Mouse (Mus musculus) limb, embryonic 11.5 days (tissue): ENCODE measurements around the gene Uba7. TPM values are rescaled to one million over a fixed set of nuclear protein-coding genes. Genes with fewer than 3 reads are reported as not detected.

ENCODE experiments used
- ATAC-seq: fragments of 200-750 bp; cut with Nextera tagmentation; 2 replicates; pipeline ENCODE4 v1.8.0; 2017; ENCODE audit warnings: low read depth; ENCODE audit not compliant: insufficient number of reproducible peaks, low FRiP score, low TSS enrichment
- DNase-seq: peaks from one replicate; pipeline ENCODE4 v3.0.0-alpha.2; 2015; ENCODE audit warnings: low spot score
- H3K27ac ChIP-seq: fragments of 300-500 bp; sonication (generic); replicated peaks from 2 replicates; pipeline ENCODE4 v1.5.1; 2014; ENCODE audit warnings: low read depth, mild to moderate bottlenecking, low read length
- H3K27me3 ChIP-seq: fragments of 300-500 bp; sonication (generic); 2 replicates; pipeline ENCODE4 v1.6.1; 2014; ENCODE audit warnings: mild to moderate bottlenecking, low read length, mixed read lengths; ENCODE audit not compliant: control insufficient read depth, insufficient read depth
- H3K36me3 ChIP-seq: fragments of 300-500 bp; sonication (generic); 2 replicates; pipeline ENCODE4 v1.6.1; 2014; ENCODE audit warnings: mild to moderate bottlenecking, low read length, moderate library complexity, mixed read lengths; ENCODE audit not compliant: control insufficient read depth, insufficient read depth
- H3K4me1 ChIP-seq: fragments of 300-500 bp; sonication (generic); 2 replicates; pipeline ENCODE4 v1.6.1; 2014; ENCODE audit warnings: low read length, mixed read lengths; ENCODE audit not compliant: control insufficient read depth, insufficient read depth
- H3K4me2 ChIP-seq: fragments of 300-500 bp; sonication (generic); 2 replicates; pipeline ENCODE4 v1.6.1; 2014; ENCODE audit warnings: low read depth, mild to moderate bottlenecking, moderate library complexity; ENCODE audit not compliant: severe bottlenecking
- H3K4me3 ChIP-seq: fragments of 300-500 bp; sonication (generic); 2 replicates; pipeline ENCODE4 v1.5.1; 2014; ENCODE audit warnings: low read depth, low read length
- H3K9ac ChIP-seq: fragments of 300-500 bp; sonication (generic); 2 replicates; pipeline ENCODE4 v1.6.1; 2014; ENCODE audit warnings: mild to moderate bottlenecking, low read length
- H3K9me3 ChIP-seq: fragments of 300-500 bp; sonication (generic); 2 replicates; pipeline ENCODE4 v1.6.1; 2016; ENCODE audit warnings: low read length; ENCODE audit not compliant: control insufficient read depth
- WGBS: fragments of 180-500 bp; shearing (Covaris S2); extraction: QIAGEN DNeasy Blood & Tissue Kit; methylation state at CpG from one replicate; pipeline ENCODE4 v1.1.7; 2014; 5-methylcytosine and 5-hydroxymethylcytosine counted together
- polyA plus RNA-seq: library from polyadenylated mRNA; unstranded; fragments of >200 nt; fragmentation: Nextera tagmentation; extraction: Ambion mirVana; gene quantifications from 2 replicates; pipeline ENCODE4 v1.2.1, GENCODE M21; 2014

Gene Uba7
- polyA plus RNA-seq, 1 experiment from 2014 or later = 23.4 TPM

DNA sequence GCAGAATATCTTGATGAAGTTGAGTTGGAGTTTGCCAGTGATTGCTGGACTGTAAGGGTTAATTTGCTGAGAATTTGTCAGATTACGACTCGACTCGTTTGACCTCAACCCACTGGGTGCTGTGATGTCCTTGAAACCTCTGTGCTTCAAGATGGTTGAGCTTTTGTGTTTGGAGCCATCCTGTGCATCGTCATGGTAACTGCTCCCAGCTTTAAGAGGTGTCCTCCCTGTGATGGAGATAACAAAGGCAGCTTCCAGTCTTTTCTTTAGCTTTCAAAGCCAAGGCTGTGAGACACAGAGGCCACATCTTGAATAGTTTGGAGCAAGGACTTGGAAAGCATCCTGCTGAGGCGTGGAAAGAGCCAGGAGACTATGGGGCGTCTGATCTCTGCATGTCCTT, 18.2 kb upstream of the Uba7 start:
- H3K36me3 ChIP-seq = peaks cover 5% of the 10 kb centered on the region; the same call in 1 of the 2 replicates
- 63% methylated on average over 6 of the region's 6 CpGs for WGBS
- ATAC-seq = no peak

DNA sequence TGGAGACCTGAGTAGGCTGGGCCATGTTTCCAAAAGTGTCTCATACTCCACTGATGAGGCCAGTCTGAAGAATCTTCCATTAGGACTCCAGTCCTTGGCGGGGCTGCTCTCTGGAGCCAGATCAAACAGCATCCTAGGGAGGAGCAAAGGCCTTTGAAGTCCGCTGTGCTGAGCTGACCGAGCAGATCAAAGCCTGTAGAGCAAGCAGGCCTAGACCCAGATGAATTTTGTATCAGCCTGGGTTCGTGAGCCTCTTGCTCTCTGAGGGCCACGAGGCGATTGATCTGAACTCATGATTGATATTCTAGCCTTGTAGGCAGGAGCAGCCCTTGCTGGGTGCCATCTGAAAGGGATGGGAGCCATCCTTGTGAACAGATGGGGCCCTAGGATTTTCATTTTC, 15.4 kb upstream of the Uba7 start:
- Histone ChIP-seq H3K4me2 (no peak overlapping the region), H3K4me3 (no peak overlapping the region), H3K27ac (no peak overlapping the region), H3K27me3 (no peaks in the 10 kb centered on the region), H3K9ac (no peak overlapping the region), H3K9me3 (no peaks in the 10 kb centered on the region), H3K4me1 (no peaks in the 10 kb centered on the region), H3K36me3 (peaks cover 5% of the 10 kb centered on the region)
- WGBS = 17% methylated on average over 6 of the region's 6 CpGs
- DNase-seq (no peak), ATAC-seq (no peak)

More for the DNA sequence above, 18.2 kb upstream of the Uba7 start:
- H3K4me2 ChIP-seq = no peak overlapping the region
- no peak overlapping the region for H3K9ac ChIP-seq
- H3K4me3 ChIP-seq = no peak overlapping the region
- no peaks in the 10 kb centered on the region for H3K27me3 ChIP-seq
- no peak overlapping the region for H3K27ac ChIP-seq
- no peak for DNase-seq
- no peaks in the 10 kb centered on the region for H3K9me3 ChIP-seq
- no peaks in the 10 kb centered on the region for H3K4me1 ChIP-seq

DNA sequence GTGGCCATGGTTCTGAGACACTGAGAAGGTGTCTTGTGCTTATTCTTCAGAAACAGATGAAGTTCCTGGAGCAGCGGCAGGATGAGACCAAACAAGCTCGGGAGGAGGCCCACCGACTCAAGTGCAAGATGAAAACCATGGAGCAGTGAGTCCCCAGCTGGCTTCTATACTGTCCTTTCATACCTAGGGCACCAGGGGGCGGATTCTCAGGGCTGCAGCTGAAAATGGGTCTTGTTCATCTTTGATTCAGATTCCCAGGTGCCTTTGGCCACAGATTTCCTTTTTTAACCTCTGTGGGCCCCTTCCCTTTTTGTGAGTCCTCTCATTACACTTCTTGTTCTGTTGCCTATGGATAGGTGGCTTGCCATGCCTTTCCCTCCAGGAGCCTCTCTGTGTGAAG, 14.4 kb upstream of the Uba7 start:
- H3K27ac ChIP-seq = no peak overlapping the region
- H3K27me3 ChIP-seq = no peaks in the 10 kb centered on the region
- H3K9me3 ChIP-seq = no peaks in the 10 kb centered on the region
- WGBS = 79% methylated on average over 4 of the region's 4 CpGs
- no peaks in the 10 kb centered on the region for H3K4me1 ChIP-seq
- no peak overlapping the region for H3K4me3 ChIP-seq
- DNase-seq (no peak), ATAC-seq (no peak)
- no peak overlapping the region for H3K4me2 ChIP-seq
- peaks cover 5% of the 10 kb centered on the region for H3K36me3 ChIP-seq
- no peak overlapping the region for H3K9ac ChIP-seq

DNA sequence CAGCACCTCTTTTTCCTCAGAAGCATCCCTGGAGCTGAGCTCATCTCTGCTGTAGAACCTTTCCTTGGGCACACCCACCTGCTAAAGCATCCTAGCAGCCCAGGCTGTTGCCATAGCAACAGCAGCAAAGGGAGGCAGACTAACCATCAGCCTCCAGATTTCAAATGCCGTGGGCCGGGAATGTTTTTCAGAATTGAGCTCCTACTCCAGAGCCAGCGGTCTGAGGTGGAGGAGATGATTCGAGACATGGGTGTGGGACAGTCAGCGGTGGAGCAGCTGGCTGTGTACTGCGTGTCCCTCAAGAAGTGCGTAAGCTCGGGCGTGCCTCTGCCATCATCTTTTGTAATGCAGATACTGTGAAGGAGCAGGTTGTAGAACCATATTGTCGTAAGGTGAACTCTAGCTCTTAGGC, 13.9 kb upstream of the Uba7 start:
- DNase-seq (no peak), ATAC-seq (no peak)
- 87% methylated on average over 10 of the region's 10 CpGs for WGBS
- peaks cover 5% of the 10 kb centered on the region for H3K36me3 ChIP-seq
- no peak overlapping the region for H3K4me2 ChIP-seq
- no peaks in the 10 kb centered on the region for H3K9me3 ChIP-seq
- H3K4me1 ChIP-seq = no peaks in the 10 kb centered on the region
- no peak overlapping the region for H3K4me3 ChIP-seq
- no peaks in the 10 kb centered on the region for H3K27me3 ChIP-seq
- no peak overlapping the region for H3K9ac ChIP-seq
- H3K27ac ChIP-seq = no peak overlapping the region

DNA sequence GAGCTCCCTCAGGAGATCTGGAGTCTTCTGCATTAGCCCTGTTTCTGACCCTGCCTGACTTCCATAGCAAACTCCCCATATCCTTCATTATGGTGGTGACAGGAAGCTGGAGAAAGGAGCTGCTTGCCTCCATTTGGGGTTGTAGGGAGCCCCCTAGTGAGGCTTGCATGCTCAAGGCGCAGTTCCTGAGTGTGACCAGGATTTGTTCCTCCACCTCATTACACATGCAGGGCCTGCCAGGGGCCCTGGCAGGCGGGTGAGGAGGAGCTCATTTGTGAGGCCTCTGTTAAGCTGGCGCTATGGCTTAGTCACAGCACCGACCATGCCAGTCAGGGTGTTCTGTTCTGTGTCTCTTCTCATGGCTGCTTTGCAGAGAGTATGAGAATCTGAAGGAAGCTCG, 13.4 kb upstream of the Uba7 start:
- Histone ChIP-seq H3K9me3 (no peaks in the 10 kb centered on the region), H3K27ac (no peak overlapping the region), H3K4me2 (no peak overlapping the region), H3K9ac (no peak overlapping the region), H3K4me1 (no peaks in the 10 kb centered on the region), H3K27me3 (no peaks in the 10 kb centered on the region), H3K4me3 (no peak overlapping the region), H3K36me3 (peaks cover 8% of the 10 kb centered on the region)
- 64% methylated on average over 5 of the region's 5 CpGs for WGBS
- DNase-seq (peak; percentile 46), ATAC-seq (no peak)

DNA sequence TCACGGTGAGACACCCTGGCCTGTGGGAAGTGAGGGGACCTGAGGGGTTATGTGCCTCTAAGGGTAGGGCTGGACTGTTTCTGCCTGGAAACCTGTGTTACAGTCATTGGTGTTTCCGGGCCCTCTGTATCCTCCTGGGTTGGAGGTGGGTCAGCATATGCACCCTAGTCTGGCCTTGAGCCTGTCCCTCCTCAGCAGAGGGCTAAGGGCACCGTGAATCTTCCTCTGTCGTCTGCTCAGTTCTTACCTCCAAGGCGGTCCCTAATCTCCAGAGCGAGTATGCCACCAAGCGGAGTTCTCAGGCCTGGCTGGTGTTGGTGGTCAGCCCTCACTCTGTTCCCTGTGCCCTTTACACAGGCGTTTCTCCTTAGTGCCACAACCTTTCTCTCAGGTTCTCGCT, 12.4 kb upstream of the Uba7 start:
- peaks cover 8% of the 10 kb centered on the region for H3K36me3 ChIP-seq
- no peak overlapping the region for H3K4me2 ChIP-seq
- no peak overlapping the region for H3K9ac ChIP-seq
- H3K27ac ChIP-seq = no peak overlapping the region
- H3K4me3 ChIP-seq = no peak overlapping the region
- H3K4me1 ChIP-seq = no peaks in the 10 kb centered on the region
- no peaks in the 10 kb centered on the region for H3K27me3 ChIP-seq
- 90% methylated on average over 9 of the region's 9 CpGs for WGBS
- no peak for DNase-seq
- no peak for ATAC-seq
- no peaks in the 10 kb centered on the region for H3K9me3 ChIP-seq

DNA sequence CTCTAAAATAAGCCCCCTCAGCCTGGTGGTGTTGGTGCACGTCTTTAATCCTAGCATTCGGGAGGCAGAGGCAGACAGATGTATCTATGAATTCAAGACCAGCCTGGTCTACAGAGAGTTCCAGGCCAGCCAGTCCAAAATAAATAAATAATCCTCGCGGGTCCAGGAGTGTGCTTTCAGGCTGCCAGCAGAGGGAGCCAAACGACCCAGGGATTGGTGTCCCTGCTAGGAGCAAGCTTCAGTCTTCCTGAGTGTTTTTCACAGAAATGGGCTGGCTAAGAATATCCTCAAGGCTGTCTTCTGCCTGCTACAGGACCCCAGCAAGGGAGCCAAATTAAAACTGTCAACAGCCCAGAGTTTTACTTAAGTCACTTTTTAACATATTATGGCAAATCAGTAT, 11.6 kb upstream of the Uba7 start:
- WGBS = 23% methylated on average over 5 of the region's 5 CpGs
- H3K9me3 ChIP-seq = no peaks in the 10 kb centered on the region
- H3K36me3 ChIP-seq = peaks cover 11% of the 10 kb centered on the region
- DNase-seq = peak; percentile 95
- H3K4me3 ChIP-seq = no peak overlapping the region
- no peaks in the 10 kb centered on the region for H3K4me1 ChIP-seq
- H3K27ac ChIP-seq = no peak overlapping the region
- H3K4me2 ChIP-seq = no peak overlapping the region
- H3K27me3 ChIP-seq = no peaks in the 10 kb centered on the region
- peak; percentile 72 for ATAC-seq
- H3K9ac ChIP-seq = no peak overlapping the region

DNA sequence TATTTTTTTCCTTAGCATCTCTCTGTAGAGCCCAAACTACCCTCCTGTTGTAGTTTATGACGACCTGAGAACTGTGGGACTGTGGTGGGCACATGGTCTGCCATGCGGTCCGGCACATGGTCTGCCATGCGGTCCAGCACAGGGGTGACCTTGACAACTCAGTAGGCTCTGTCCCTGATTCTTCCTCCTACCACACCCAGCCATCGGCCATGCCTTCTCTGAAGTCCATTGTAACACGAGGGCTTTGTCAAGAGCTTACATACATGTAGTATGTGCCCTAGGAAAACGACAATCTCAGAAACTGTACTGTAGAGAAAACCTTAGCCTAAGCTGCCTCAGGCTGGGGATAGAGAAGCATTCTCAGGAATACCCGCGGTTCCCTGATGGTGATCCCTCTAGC, 10.6 kb upstream of the Uba7 start:
- Histone ChIP-seq H3K9ac (no peak overlapping the region), H3K36me3 (peaks cover 14% of the 10 kb centered on the region), H3K9me3 (no peaks in the 10 kb centered on the region), H3K27me3 (no peaks in the 10 kb centered on the region), H3K4me3 (no peak overlapping the region), H3K27ac (no peak overlapping the region), H3K4me2 (no peak overlapping the region), H3K4me1 (no peaks in the 10 kb centered on the region)
- 96% methylated on average over 9 of the region's 9 CpGs for WGBS
- no peak for ATAC-seq
- DNase-seq = no peak

DNA sequence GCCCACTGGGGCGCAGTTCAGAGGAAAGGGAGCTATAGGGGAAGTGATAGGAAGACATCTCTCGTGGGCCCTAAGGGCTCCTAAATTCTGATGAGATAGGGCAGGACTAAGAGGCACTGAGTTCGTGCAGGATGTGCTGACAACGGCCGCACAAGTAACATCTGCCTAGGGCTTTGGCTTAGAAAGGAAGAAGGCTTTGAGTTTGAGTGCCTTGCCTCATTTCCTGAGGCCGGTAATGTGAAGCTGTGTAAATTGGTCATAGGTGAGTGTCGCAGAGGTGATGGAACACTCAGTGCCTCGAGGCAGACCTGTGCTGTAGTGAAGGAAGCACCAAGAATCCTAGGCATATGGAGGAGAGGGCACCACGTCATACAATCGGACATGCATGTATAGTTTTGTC, 8.6 kb upstream of the Uba7 start:
- Histone ChIP-seq H3K4me2 (no peak overlapping the region), H3K36me3 (peaks cover 14% of the 10 kb centered on the region), H3K9me3 (no peaks in the 10 kb centered on the region), H3K4me3 (no peak overlapping the region), H3K27ac (no peak overlapping the region), H3K4me1 (no peaks in the 10 kb centered on the region), H3K9ac (no peak overlapping the region), H3K27me3 (no peaks in the 10 kb centered on the region)
- DNase-seq (no peak), ATAC-seq (no peak)
- 91% methylated on average over 10 of the region's 10 CpGs for WGBS
